Mouse (Mus musculus) testis, postnatal 14 days (tissue): Measurements from ENCODE around the gene C1ql4.
"Not testable (repeated sequence)": the region's sequence is repeated elsewhere in the genome, so short reads cannot be mapped to it uniquely, and the experiment has no call there.

Experiments
- DNase-seq: peaks from one replicate; pipeline ENCODE4 v3.0.0; 2021; ENCODE audit warnings: low spot score

The C1ql4 gene

GRCm38 (mm10) chr15:99074600-99075333 is 12.8 kb downstream of the C1ql4 start:
- DNase-seq: peak; percentile 95

GRCm38 (mm10) chr15:99074019-99074599 is 13.5 kb downstream of the C1ql4 start, which contains the start of gene Troap:
TSS of gene Troap (plus strand) at chr15:99074575.
- no peak for DNase-seq

- DNase-seq: no peak
Observed at GRCm38 (mm10) chr15:99071988-99072387, 15.6 kb downstream of the C1ql4 start.

- DNase-seq: no peak
Observed at GRCm38 (mm10) chr15:99065557-99066165, 22.0 kb downstream of the C1ql4 start.

- no peak for DNase-seq
Observed at GRCm38 (mm10) chr15:99056332-99056731, 31.3 kb downstream of the C1ql4 start.

- DNase-seq: no peak
Observed at GRCm38 (mm10) chr15:99055511-99055961, 32.1 kb downstream of the C1ql4 start.

GRCm38 (mm10) chr15:99055040-99055439 is 32.6 kb downstream of the C1ql4 start, which contains the start of gene Prph:
TSS of gene Prph (plus strand) at chr15:99055174.
- DNase-seq: no peak

- DNase-seq: no peak
Observed at GRCm38 (mm10) chr15:99053373-99053772, 34.2 kb downstream of the C1ql4 start.

GRCm38 (mm10) chr15:99049473-99050253 is 38.0 kb downstream of the C1ql4 start:
- no peak for DNase-seq

- not testable (repeated sequence) for DNase-seq
Observed at GRCm38 (mm10) chr15:99045734-99046133, 41.9 kb downstream of the C1ql4 start.

- DNase-seq: no peak
Observed at GRCm38 (mm10) chr15:99044854-99045253, 42.8 kb downstream of the C1ql4 start.

GRCm38 (mm10) chr15:99042334-99042733 is 45.3 kb downstream of the C1ql4 start:
- DNase-seq: no peak

- no peak for DNase-seq
Observed at GRCm38 (mm10) chr15:99040920-99041856, 46.4 kb downstream of the C1ql4 start.

- DNase-seq: no peak
Observed at GRCm38 (mm10) chr15:99039996-99040919, 47.4 kb downstream of the C1ql4 start.

GRCm38 (mm10) chr15:99039306-99039705 is 48.3 kb downstream of the C1ql4 start:
- DNase-seq: no peak

GRCm38 (mm10) chr15:99038797-99039196 is 48.8 kb downstream of the C1ql4 start:
- no peak for DNase-seq

GRCm38 (mm10) chr15:99038025-99038424 is 49.6 kb downstream of the C1ql4 start:
- DNase-seq: no peak

GRCm38 (mm10) chr15:99036249-99036905 is 51.2 kb downstream of the C1ql4 start:
- DNase-seq: no peak

GRCm38 (mm10) chr15:99035431-99035830 is 52.2 kb downstream of the C1ql4 start:
- DNase-seq: no peak
